Mouse (Mus musculus): Measurements from ENCODE around the gene Gm5916.

Gm5916 gene

GRCm38 (mm10) chr9:36128679-36129078 is at the start of gene Gm5916:
Gm5916 (minus strand) TSS chr9:36128779.
- no peak for ATAC-seq (ENCODE audit: low TSS enrichment)
